Mouse (Mus musculus) neural tube, embryonic 10.5 days (tissue): ENCODE measurements around the gene Arpc4.

ENCODE experiments used
- DNase-seq: peaks from one replicate; pipeline ENCODE4 v3.0.0-alpha.2; 2017; ENCODE audit warnings: low spot score; ENCODE audit errors: extremely low spot score

Arpc4 gene

GRCm38 (mm10) chr6:113364518-113365135 lies 13.3 kb upstream of the Arpc4 start:
- no peak for DNase-seq

GRCm38 (mm10) chr6:113366639-113367038 lies 11.3 kb upstream of the Arpc4 start:
- no peak for DNase-seq

GRCm38 (mm10) chr6:113367574-113367973 lies 10.3 kb upstream of the Arpc4 start:
- no peak for DNase-seq

GRCm38 (mm10) chr6:113368124-113368523 lies 9.8 kb upstream of the Arpc4 start:
- no peak for DNase-seq

- no peak for DNase-seq
Measured at GRCm38 (mm10) chr6:113368577-113368976, 9.3 kb upstream of the Arpc4 start.

- no peak for DNase-seq
Measured at GRCm38 (mm10) chr6:113370194-113370929, 7.6 kb upstream of the Arpc4 start.

GRCm38 (mm10) chr6:113373491-113373890 lies 4.4 kb upstream of the Arpc4 start:
- no peak for DNase-seq

- DNase-seq, result no peak
Measured at GRCm38 (mm10) chr6:113377172-113377495, 781 bp upstream of the Arpc4 start.

- no peak for DNase-seq
Measured at GRCm38 (mm10) chr6:113379246-113379645, 1.3 kb downstream of the Arpc4 start.

GRCm38 (mm10) chr6:113380480-113380879 lies 2.6 kb downstream of the Arpc4 start:
- DNase-seq, result no peak

GRCm38 (mm10) chr6:113384351-113384927 lies 6.5 kb downstream of the Arpc4 start:
- no peak for DNase-seq

- no peak for DNase-seq
Measured at GRCm38 (mm10) chr6:113385160-113385714, 7.3 kb downstream of the Arpc4 start.

- DNase-seq, result no peak
Measured at GRCm38 (mm10) chr6:113386025-113386424, 8.1 kb downstream of the Arpc4 start.

GRCm38 (mm10) chr6:113388960-113389359 lies 11.0 kb downstream of the Arpc4 start, which contains the start of gene Ttll3:
Ttll3 (plus strand) TSS chr6:113389260.
- DNase-seq, result no peak

- DNase-seq, result no peak
Measured at GRCm38 (mm10) chr6:113390715-113391114, 12.8 kb downstream of the Arpc4 start.

- no peak for DNase-seq
Measured at GRCm38 (mm10) chr6:113392015-113392386, 14.1 kb downstream of the Arpc4 start.

- DNase-seq, result peak; percentile 80
Measured at GRCm38 (mm10) chr6:113392387-113393071, 14.6 kb downstream of the Arpc4 start.

- DNase-seq, result no peak
Measured at GRCm38 (mm10) chr6:113393951-113394350, 16.0 kb downstream of the Arpc4 start.

- no peak for DNase-seq
Measured at GRCm38 (mm10) chr6:113394811-113395210, 16.9 kb downstream of the Arpc4 start.

GRCm38 (mm10) chr6:113395501-113395900 lies 17.6 kb downstream of the Arpc4 start:
- no peak for DNase-seq

GRCm38 (mm10) chr6:113396270-113397030 lies 18.5 kb downstream of the Arpc4 start:
- DNase-seq, result no peak
